Mouse (Mus musculus): ENCODE measurements at regions not wholly inside any gene's neighbourhood (a gene's known extent, or its start where the extent isn't known, plus 50 kb on each side); places are given as distances from the start of the nearest gene placed in this dataset.

- Histone ChIP-seq H3K4me1 (no peaks in the 10 kb centered on the region), H3K36me3 (no peaks in the 10 kb centered on the region), H3K4me2 (replicated peaks) (no peak overlapping the region), H3K27ac (no peak overlapping the region), H3K9me3 (no peaks in the 10 kb centered on the region), H3K9ac (no peak overlapping the region), H3K27me3 (peaks cover 3% of the 10 kb centered on the region; the same call in 1 of the 2 replicates), H3K4me3 (no peak overlapping the region)
- 61% methylated on average over 9 of the region's 9 CpGs for WGBS
- no peak for ATAC-seq (ENCODE audit: low FRiP score, low read depth)
Measured at GRCm38 (mm10) chr2:128270377-128271129, 144.7 kb downstream of the Bcl2l11 start.

DNA sequence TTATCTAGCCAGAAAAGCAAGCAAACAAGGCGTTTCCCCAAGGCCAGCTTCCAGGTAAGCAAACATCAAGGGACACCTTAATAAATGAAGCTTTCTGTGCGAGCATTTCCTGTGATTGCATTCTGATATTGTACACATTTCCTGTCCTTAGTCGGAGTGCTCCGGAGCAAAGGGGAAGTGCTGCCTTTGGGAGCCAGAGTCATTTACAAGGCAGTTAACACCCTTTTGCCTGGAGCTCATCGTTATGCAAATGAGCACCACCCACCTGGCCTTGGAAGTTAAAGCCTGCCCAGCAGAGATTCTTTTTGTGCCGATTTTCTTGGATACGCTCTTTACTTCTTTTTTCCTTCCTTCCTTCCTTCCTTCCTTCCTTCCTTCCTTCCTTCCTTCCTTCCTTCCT is 147.0 kb downstream of the Bcl2l11 start:
- no peak for ATAC-seq (ENCODE audit: low FRiP score, low read depth)
- WGBS = 13% methylated on average over 7 of the region's 7 CpGs
- H3K9ac ChIP-seq = no peak overlapping the region
- H3K27ac ChIP-seq = no peak overlapping the region
- peaks cover 8% of the 10 kb centered on the region for H3K4me1 ChIP-seq
- peaks cover 3% of the 10 kb centered on the region; the same call in 1 of the 2 replicates for H3K27me3 ChIP-seq
- H3K4me3 ChIP-seq = no peak overlapping the region
- no peak overlapping the region for H3K4me2 ChIP-seq (replicated peaks)
- H3K36me3 ChIP-seq = no peaks in the 10 kb centered on the region
- no peaks in the 10 kb centered on the region for H3K9me3 ChIP-seq

DNA sequence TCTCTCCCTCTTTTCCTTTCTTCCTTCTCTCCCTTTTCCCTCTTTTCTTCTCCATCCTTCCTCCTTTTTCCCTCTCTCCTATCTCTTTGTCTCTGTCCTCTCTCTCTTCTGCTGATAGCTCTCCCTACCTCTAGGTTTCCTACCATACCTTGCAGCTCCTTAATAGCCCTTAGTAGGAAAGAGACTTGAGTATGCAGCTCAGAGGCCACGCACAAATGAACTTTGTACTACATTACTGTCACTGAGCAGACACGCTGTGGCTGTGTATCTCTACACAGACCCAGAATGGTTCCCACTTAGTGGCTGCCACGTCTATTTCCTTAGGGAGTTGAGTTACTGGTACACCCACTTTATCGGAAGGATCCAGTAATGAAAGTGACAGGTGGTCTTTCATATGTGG is 147.5 kb downstream of the Bcl2l11 start:
- Histone ChIP-seq H3K4me3 (no peak overlapping the region), H3K36me3 (no peaks in the 10 kb centered on the region), H3K9ac (no peak overlapping the region), H3K4me2 (replicated peaks) (no peak overlapping the region), H3K4me1 (peaks cover 13% of the 10 kb centered on the region), H3K27ac (no peak overlapping the region), H3K9me3 (no peaks in the 10 kb centered on the region), H3K27me3 (peaks cover 3% of the 10 kb centered on the region; the same call in 1 of the 2 replicates)
- ATAC-seq (ENCODE audit: low FRiP score, low read depth) = no peak
- 49% methylated on average over 4 of the region's 4 CpGs for WGBS

DNA sequence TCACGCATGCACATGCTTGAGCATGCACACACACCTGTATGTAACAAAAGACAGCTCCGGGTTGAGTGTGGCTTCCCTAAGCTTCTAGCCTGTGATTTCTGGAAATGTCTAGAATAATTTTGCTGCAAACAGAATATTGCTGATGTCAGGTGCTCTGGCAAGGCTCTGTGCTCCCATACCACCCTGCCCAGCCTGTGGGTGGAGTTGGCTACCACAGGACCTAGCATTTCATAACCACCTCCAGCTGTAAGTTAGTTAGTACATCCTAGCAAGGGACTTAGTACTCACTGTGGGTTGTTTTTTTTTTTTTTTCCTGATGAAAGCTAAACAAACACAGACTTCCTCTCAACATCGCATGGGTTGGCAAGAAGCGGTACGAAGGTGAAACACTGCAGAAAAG is 150.5 kb downstream of the Bcl2l11 start:
- Histone ChIP-seq H3K36me3 (no peaks in the 10 kb centered on the region), H3K4me2 (replicated peaks) (no peak overlapping the region), H3K27ac (no peak overlapping the region), H3K4me1 (peaks cover 17% of the 10 kb centered on the region), H3K4me3 (no peak overlapping the region), H3K27me3 (peaks cover 3% of the 10 kb centered on the region; the same call in 1 of the 2 replicates), H3K9me3 (no peaks in the 10 kb centered on the region), H3K9ac (no peak overlapping the region)
- no peak for ATAC-seq (ENCODE audit: low FRiP score, low read depth)
- WGBS = 89% methylated on average over 5 of the region's 5 CpGs

- WGBS = 62% methylated on average over 4 of the region's 4 CpGs
Measured at GRCm38 (mm10) chr2:128277387-128278123, 151.7 kb downstream of the Bcl2l11 start.

GRCm38 (mm10) chr2:128278124-128278432 is 152.2 kb downstream of the Bcl2l11 start:
- H3K9ac ChIP-seq = no peak overlapping the region
- no peak overlapping the region for H3K27ac ChIP-seq
- WGBS = 65% methylated on average over 5 of the region's 5 CpGs
- no peak for ATAC-seq (ENCODE audit: low FRiP score, low read depth)
- no peak overlapping the region for H3K4me2 ChIP-seq (replicated peaks)
- no peaks in the 10 kb centered on the region for H3K9me3 ChIP-seq
- no peak overlapping the region for H3K4me3 ChIP-seq
- peaks cover 17% of the 10 kb centered on the region for H3K4me1 ChIP-seq
- no peaks in the 10 kb centered on the region for H3K27me3 ChIP-seq
- H3K36me3 ChIP-seq = no peaks in the 10 kb centered on the region

More at GRCm38 (mm10) chr2:128277387-128278123, 151.7 kb downstream of the Bcl2l11 start:
- no peak overlapping the region for H3K27ac ChIP-seq
- no peak overlapping the region for H3K4me2 ChIP-seq (replicated peaks)
- H3K36me3 ChIP-seq = no peaks in the 10 kb centered on the region
- H3K27me3 ChIP-seq = no peaks in the 10 kb centered on the region
- H3K9ac ChIP-seq = no peak overlapping the region
- peaks cover 17% of the 10 kb centered on the region for H3K4me1 ChIP-seq
- no peak for ATAC-seq (ENCODE audit: low FRiP score, low read depth)
- no peak overlapping the region for H3K4me3 ChIP-seq
- H3K9me3 ChIP-seq = no peaks in the 10 kb centered on the region

DNA sequence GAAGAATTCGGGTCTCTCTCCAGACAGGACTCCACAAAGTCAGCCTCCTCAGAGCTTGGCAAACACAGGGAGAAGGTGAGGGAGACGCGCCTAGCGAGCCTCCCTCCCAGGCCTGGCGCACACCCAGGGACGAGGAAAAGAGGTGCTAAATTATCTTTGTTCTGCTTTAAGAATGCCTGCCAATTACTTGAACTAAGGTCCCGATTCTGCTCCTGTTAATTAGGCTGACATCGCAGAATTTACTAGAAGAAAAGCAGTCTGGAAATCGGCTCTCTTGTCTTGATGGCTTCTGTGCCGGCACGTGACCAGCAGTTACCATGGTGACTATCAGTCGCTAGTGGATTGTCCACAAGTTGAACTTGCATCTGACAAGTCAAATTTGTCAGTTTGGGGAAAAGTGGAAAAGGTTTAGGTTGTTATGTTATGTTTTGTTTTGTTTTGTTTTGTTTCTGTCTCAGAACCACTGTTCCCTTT is 152.8 kb downstream of the Bcl2l11 start:
- H3K4me1 ChIP-seq = peaks cover 17% of the 10 kb centered on the region
- no peaks in the 10 kb centered on the region for H3K9me3 ChIP-seq
- H3K36me3 ChIP-seq = no peaks in the 10 kb centered on the region
- 36% methylated on average over 12 of the region's 12 CpGs for WGBS
- no peaks in the 10 kb centered on the region for H3K27me3 ChIP-seq
- no peak overlapping the region for H3K4me3 ChIP-seq
- H3K9ac ChIP-seq = no peak overlapping the region
- peak overlapping the region; percentile 31 for H3K4me2 ChIP-seq (replicated peaks)
- ATAC-seq (ENCODE audit: low FRiP score, low read depth) = no peak
- H3K27ac ChIP-seq = no peak overlapping the region

DNA sequence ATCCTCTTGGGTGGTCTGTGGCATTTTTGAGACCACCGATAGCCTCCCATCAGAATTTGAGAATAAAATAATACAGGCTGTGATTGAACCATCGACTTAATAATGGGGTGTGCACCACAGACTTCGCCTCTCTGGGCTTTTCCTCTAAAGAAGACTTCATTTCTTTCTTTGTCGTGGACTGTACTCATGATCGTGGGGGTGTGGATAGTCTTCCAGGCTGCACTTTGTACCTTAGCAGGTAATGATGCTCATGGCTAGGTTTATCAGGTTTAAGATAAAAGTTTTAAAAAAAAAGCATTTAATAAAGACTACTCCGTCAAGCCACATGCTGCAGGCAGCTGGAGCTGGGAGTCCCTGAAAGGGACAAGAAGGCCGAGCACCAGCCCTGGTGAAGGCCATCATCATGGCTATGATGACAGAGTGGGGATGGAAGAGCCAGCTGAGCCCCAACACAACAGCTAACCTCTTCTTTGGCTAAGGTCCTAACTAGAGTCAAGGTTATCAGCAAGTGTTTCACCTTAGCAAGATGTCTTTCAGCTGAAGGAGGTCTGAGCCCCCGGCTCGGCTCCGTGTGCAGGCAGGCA is 153.4 kb downstream of the Bcl2l11 start:
- H3K27ac ChIP-seq = no peak overlapping the region
- 83% methylated on average over 10 of the region's 10 CpGs for WGBS
- peaks cover 17% of the 10 kb centered on the region for H3K4me1 ChIP-seq
- H3K4me2 ChIP-seq (replicated peaks) = no peak overlapping the region
- H3K36me3 ChIP-seq = no peaks in the 10 kb centered on the region
- H3K27me3 ChIP-seq = no peaks in the 10 kb centered on the region
- ATAC-seq (ENCODE audit: low FRiP score, low read depth) = no peak
- H3K9me3 ChIP-seq = no peaks in the 10 kb centered on the region
- H3K9ac ChIP-seq = no peak overlapping the region
- no peak overlapping the region for H3K4me3 ChIP-seq

GRCm38 (mm10) chr2:128282591-128282990 is 156.8 kb downstream of the Bcl2l11 start:
- no peak for ATAC-seq (ENCODE audit: low FRiP score, low read depth)
- H3K27me3 ChIP-seq = no peaks in the 10 kb centered on the region
- H3K36me3 ChIP-seq = no peaks in the 10 kb centered on the region
- no peak overlapping the region for H3K4me3 ChIP-seq
- H3K4me1 ChIP-seq = peaks cover 25% of the 10 kb centered on the region
- WGBS = 36% methylated on average over 4 of the region's 4 CpGs
- H3K9ac ChIP-seq = no peak overlapping the region; the same call in 1 of the 2 replicates
- no peaks in the 10 kb centered on the region for H3K9me3 ChIP-seq
- no peak overlapping the region for H3K4me2 ChIP-seq (replicated peaks)
- H3K27ac ChIP-seq = no peak overlapping the region

GRCm38 (mm10) chr2:128284822-128285421 is 159.1 kb downstream of the Bcl2l11 start:
- no peak overlapping the region; the same call in 1 of the 2 replicates for H3K27ac ChIP-seq
- WGBS = 54% methylated on average over 7 of the region's 7 CpGs
- no peaks in the 10 kb centered on the region for H3K9me3 ChIP-seq
- peak; percentile 78 for ATAC-seq (ENCODE audit: low FRiP score, low read depth)
- H3K27me3 ChIP-seq = no peaks in the 10 kb centered on the region
- no peak overlapping the region for H3K4me3 ChIP-seq
- H3K4me2 ChIP-seq (replicated peaks) = no peak overlapping the region
- no peak overlapping the region for H3K9ac ChIP-seq
- H3K4me1 ChIP-seq = peaks cover 20% of the 10 kb centered on the region
- no peaks in the 10 kb centered on the region for H3K36me3 ChIP-seq

- H3K4me3 ChIP-seq = no peak overlapping the region
- H3K4me2 ChIP-seq (replicated peaks) = no peak overlapping the region
- WGBS = 91% methylated on average over 12 of the region's 12 CpGs
- H3K27ac ChIP-seq = no peak overlapping the region; the same call in 1 of the 2 replicates
- H3K9ac ChIP-seq = no peak overlapping the region
- no peaks in the 10 kb centered on the region for H3K27me3 ChIP-seq
- peaks cover 20% of the 10 kb centered on the region for H3K4me1 ChIP-seq
- no peaks in the 10 kb centered on the region for H3K9me3 ChIP-seq
- H3K36me3 ChIP-seq = no peaks in the 10 kb centered on the region
- no peak for ATAC-seq (ENCODE audit: low FRiP score, low read depth)
Measured at GRCm38 (mm10) chr2:128285457-128285856, 159.6 kb downstream of the Bcl2l11 start.

DNA sequence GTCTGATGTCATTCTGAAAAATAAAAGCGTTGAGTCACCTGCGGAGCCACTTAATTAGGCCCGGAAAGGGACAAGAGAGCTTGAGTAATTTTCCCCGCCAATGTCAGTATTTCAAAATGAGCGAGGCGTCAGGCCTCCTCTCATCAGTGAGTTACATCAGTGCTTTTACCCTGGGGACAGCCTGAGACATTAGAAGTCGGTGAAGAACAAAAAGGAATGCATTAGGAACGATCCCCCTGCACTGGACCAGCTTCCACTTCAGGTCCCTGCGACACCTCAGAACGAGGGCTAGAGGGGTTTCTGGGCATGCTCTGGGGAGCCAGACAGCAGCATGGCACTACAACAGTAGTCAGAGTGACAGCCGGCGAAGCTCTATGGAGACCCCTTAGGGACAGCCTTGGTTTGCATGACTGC is 162.3 kb downstream of the Bcl2l11 start:
- no peak overlapping the region for H3K4me3 ChIP-seq
- no peak overlapping the region for H3K9ac ChIP-seq
- peaks cover 20% of the 10 kb centered on the region for H3K4me1 ChIP-seq
- H3K4me2 ChIP-seq (replicated peaks) = no peak overlapping the region
- no peaks in the 10 kb centered on the region for H3K36me3 ChIP-seq
- H3K27me3 ChIP-seq = no peaks in the 10 kb centered on the region
- WGBS = 36% methylated on average over 12 of the region's 12 CpGs
- peaks cover 15% of the 10 kb centered on the region for H3K9me3 ChIP-seq
- no peak overlapping the region for H3K27ac ChIP-seq
- ATAC-seq (ENCODE audit: low FRiP score, low read depth) = no peak
